Mouse (Mus musculus): Measurements from ENCODE around the gene Gprin3. TPM values are rescaled to one million over a fixed set of nuclear protein-coding genes. Genes with fewer than 3 reads are reported as not detected.
"Not testable (repeated sequence)": the region's sequence is repeated elsewhere in the genome, so short reads cannot be mapped to it uniquely, and the experiment has no call there.

Gene Gprin3
- polyA plus RNA-seq, 1 experiment from 2014 or later: 0.37 TPM

GRCm38 (mm10) chr6:59313162-59313561, 112.9 kb downstream of the Gprin3 start:
- no peaks in the 10 kb centered on the region for H3K27me3 ChIP-seq (ENCODE audit: control insufficient read depth, insufficient read depth, low read length)
- WGBS: 81% methylated on average over 2 of the region's 2 CpGs
- H3K27ac ChIP-seq (ENCODE audit: low read depth, low read length): no peak overlapping the region
- no peaks in the 10 kb centered on the region for H3K4me1 ChIP-seq (replicated peaks; ENCODE audit: control insufficient read depth, insufficient read depth, low read length)
- no peak overlapping the region for H3K4me2 ChIP-seq (replicated peaks; ENCODE audit: low read depth, low read length)
- no peaks in the 10 kb centered on the region for H3K36me3 ChIP-seq (ENCODE audit: control insufficient read depth, insufficient read depth, low read length)
- H3K9ac ChIP-seq (ENCODE audit: low read depth, low read length): no peak overlapping the region
- no peaks in the 10 kb centered on the region for H3K9me3 ChIP-seq (ENCODE audit: control insufficient read depth, low read length)
- DNase-seq (ENCODE audit: low spot score): no peak
- no peak overlapping the region for H3K4me3 ChIP-seq (ENCODE audit: low read depth, low read length)
- no peak for ATAC-seq (ENCODE audit: low FRiP score)

DNA sequence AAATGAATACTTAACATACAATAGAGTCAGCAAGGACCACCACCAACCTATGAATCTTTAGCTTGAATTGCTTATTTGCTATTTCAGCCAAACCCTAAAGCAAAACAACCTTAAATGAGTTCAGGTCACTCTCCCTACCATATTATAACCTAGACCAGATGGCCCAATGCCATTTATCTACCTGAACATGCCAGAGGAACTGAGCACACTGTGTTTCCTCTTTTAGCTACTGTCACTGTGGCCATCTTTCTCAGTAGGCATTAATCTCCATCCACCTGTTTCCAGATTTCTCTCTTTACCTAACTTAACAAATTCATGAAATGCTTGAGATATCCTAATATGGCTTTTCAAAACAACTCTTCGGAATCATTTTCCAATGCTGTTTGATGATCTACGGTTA, 114.9 kb downstream of the Gprin3 start:
- Histone ChIP-seq H3K9me3 (ENCODE audit: control insufficient read depth, low read length) (no peaks in the 10 kb centered on the region), H3K9ac (ENCODE audit: low read depth, low read length) (no peak overlapping the region), H3K27me3 (ENCODE audit: control insufficient read depth, insufficient read depth, low read length) (no peaks in the 10 kb centered on the region), H3K36me3 (ENCODE audit: control insufficient read depth, insufficient read depth, low read length) (no peaks in the 10 kb centered on the region), H3K4me2 (replicated peaks; ENCODE audit: low read depth, low read length) (no peak overlapping the region), H3K4me3 (ENCODE audit: low read depth, low read length) (no peak overlapping the region), H3K27ac (ENCODE audit: low read depth, low read length) (no peak overlapping the region), H3K4me1 (replicated peaks; ENCODE audit: control insufficient read depth, insufficient read depth, low read length) (no peaks in the 10 kb centered on the region)
- no peak for ATAC-seq (ENCODE audit: low FRiP score)
- DNase-seq (ENCODE audit: low spot score): no peak
- WGBS: 93% methylated on average over 2 of the region's 2 CpGs

DNA sequence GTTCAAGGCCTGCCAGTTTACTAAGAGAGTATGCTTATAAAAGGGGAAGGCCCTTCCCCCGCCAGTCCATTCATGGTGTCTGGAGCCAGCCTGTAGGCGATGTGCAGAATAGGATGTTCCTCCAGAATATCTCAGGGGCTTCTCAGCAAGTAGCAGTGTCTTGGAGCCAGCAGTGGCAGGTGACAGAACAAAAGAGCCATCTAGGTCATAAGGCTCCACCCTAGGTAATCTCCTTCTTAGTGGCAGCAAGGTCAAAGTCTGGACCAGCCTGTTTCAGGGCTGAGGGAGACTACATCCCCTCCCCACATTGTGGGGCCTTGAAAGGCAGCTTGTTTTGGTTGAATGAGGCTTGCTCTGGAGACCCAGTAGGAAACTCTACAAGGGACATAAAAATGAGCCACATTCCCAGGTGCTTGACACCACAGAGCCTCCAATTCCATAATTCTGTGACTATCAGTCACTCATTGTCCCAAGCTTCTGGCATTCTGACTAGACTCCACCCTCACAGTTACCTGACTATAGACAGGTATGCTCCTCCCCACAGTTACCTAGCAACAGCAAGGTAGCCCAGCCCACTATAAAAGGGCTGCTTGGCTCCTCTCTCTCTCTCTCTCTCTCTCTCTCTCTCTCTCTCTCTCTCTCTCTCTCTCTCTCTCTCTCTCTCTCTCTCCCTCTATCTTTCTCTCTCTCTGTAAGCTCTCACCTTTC, 121.7 kb downstream of the Gprin3 start:
- not testable (repeated sequence) for H3K27me3 ChIP-seq (ENCODE audit: control insufficient read depth, insufficient read depth, low read length); H3K4me3 ChIP-seq (ENCODE audit: low read depth, low read length)

DNA sequence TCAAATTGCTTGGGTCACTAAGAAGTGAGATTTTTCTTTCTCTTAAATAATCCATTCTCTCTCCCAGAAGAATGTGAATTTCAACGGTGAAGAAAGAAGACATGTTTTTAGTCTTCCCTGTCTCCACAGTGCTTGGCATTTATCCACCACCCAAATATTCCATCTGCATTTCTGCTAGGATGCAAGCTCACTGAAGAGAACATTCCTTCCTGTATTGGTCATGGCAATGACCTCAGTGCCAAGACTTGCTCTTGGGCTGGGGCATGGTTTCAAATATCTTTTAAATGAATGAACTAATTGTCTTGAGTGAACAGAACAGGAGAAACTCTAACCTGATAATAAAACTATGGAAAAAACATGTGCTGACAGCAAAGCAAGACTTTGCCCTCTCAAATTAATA, 123.1 kb downstream of the Gprin3 start:
- no peak overlapping the region for H3K27ac ChIP-seq (ENCODE audit: low read depth, low read length)
- H3K36me3 ChIP-seq (ENCODE audit: control insufficient read depth, insufficient read depth, low read length): no peaks in the 10 kb centered on the region
- no peak overlapping the region for H3K4me2 ChIP-seq (replicated peaks; ENCODE audit: low read depth, low read length)
- no peak for DNase-seq (ENCODE audit: low spot score)
- H3K4me3 ChIP-seq (ENCODE audit: low read depth, low read length): no peak overlapping the region
- no peaks in the 10 kb centered on the region for H3K9me3 ChIP-seq (ENCODE audit: control insufficient read depth, low read length)
- ATAC-seq (ENCODE audit: low FRiP score): no peak
- H3K9ac ChIP-seq (ENCODE audit: low read depth, low read length): no peak overlapping the region
- no peaks in the 10 kb centered on the region for H3K27me3 ChIP-seq (ENCODE audit: control insufficient read depth, insufficient read depth, low read length)
- H3K4me1 ChIP-seq (replicated peaks; ENCODE audit: control insufficient read depth, insufficient read depth, low read length): no peaks in the 10 kb centered on the region
- WGBS: 92% methylated on average over 1 of the region's 1 CpGs

More for the DNA sequence above, 121.7 kb downstream of the Gprin3 start:
- not testable (repeated sequence) for H3K36me3 ChIP-seq (ENCODE audit: control insufficient read depth, insufficient read depth, low read length); DNase-seq (ENCODE audit: low spot score); H3K9ac ChIP-seq (ENCODE audit: low read depth, low read length); H3K9me3 ChIP-seq (ENCODE audit: control insufficient read depth, low read length); ATAC-seq (ENCODE audit: low FRiP score); H3K4me1 ChIP-seq (replicated peaks; ENCODE audit: control insufficient read depth, insufficient read depth, low read length); H3K27ac ChIP-seq (ENCODE audit: low read depth, low read length); H3K4me2 ChIP-seq (replicated peaks; ENCODE audit: low read depth, low read length)
- 81% methylated on average over 2 of the region's 2 CpGs for WGBS

Other genes starting within 250 kb of the Gprin3 start
- 10.2 and 13.2 TPM in 2 replicates for gene Tigd2, start 217.4 kb downstream of the Gprin3 start, polyA plus RNA-seq (2014; fragmentation: Nextera tagmentation; extraction: Ambion mirVana)

Measured in hindbrain, embryonic 11.5 days (tissue).